Mouse (Mus musculus) frontal cortex, postnatal 25 days (tissue): ENCODE results near the gene Lrrc41.

Experiments used
- DNase-seq, 2 experiments: peaks; one replicate each; pipeline ENCODE4 v3.0.0; 2022; ENCODE audit warnings: low spot score in 2 of 2

The Lrrc41 gene

GRCm38 (mm10) chr4:116143891-116144717, 69.0 kb downstream of the Lrrc41 start:
- peak; percentile 45 to 59 for DNase-seq
